Mouse (Mus musculus): ENCODE results near the gene Serpind1.

DNA sequence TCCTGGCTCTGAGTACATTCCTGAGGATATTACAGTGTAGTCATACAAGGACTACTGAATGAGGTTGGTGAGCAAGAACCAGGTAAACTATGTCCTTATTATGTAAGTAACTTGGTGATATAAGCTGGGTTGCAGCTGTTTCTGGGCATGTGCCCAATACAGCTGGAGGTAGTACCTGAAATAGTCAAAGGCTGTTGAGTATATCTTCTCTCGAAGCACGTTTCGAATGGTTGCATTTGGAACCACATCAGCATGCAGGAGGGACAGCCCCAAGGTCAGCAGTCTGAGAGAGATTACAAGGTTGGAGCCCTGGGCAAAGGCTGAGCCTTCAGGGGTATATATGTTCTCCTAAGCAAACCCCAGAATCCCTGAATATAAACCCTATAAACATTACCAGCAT lies 30.4 kb upstream of the Serpind1 start:
- no peak for TF ChIP-seq CTCF (IDR thresholded peaks at IDR 0.05; ENCODE audit: insufficient read depth, low read length)
- TF ChIP-seq POLR2A (IDR thresholded peaks at IDR 0.05; ENCODE audit: borderline replicate concordance, extremely low read depth, low read depth, low read length) = no peak
